Mouse (Mus musculus): ENCODE data around the gene Tmem220.

DNA sequence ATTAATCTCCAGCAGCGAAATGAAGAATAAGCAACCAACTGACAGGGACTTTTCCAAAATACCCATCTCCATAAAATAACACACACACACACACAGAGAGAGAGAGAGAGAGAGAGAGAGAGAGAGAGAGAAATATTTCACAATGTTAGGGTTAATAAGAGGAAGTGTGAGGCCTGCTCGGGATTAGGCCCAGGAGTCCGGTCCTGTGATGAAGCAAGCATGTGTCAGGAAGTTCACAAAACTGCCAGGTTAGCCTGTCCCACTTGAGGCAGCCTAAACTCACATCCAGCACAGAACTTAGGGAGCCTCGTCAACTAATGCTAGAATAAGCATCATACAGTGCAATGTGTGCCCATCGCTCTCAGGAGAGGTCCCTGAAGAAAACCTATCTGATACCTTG, 22.2 kb downstream of the Tmem220 start:
- TF ChIP-seq EP300 (IDR thresholded peaks at IDR 0.05; ENCODE audit: low read depth) (no peak), CTCF (IDR thresholded peaks at IDR 0.05; ENCODE audit: low read depth) (no peak)

Measured in liver, postnatal 0 days (tissue).